Mouse (Mus musculus): ENCODE measurements around the gene Ppp1r15a. TPM values are rescaled to one million over a fixed set of nuclear protein-coding genes. Genes with fewer than 3 reads are reported as not detected.
"Not testable (repeated sequence)": the region's sequence is repeated elsewhere in the genome, so short reads cannot be mapped to it uniquely, and the experiment has no call there.

Ppp1r15a gene
- total RNA-seq, 2 experiments from 2014 or later, result 23.6 to 29.3 TPM

DNA sequence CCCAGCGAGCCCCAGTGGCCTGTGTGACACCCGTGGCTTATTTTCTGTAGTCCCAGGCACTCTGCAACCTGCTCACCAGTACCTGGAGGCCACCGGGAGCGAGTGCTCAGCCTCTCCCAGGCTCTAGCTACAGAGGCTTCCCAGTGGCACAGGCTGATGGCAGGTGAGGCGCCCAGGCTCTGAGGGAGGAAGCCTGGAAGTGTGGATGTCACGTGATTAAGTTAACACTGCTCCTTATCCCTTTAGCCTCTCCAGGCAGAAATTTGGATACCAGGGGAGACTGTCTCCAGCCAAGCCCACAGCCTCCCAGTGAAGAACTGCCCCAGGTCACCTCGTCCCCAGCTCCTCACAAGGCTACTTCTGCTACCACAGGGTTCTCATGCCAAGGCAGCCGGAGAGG, 27.5 kb upstream of the Ppp1r15a start:
- DNase-seq (ENCODE audit: low spot score in 2 of 2), result no peak

- DNase-seq (ENCODE audit: low spot score in 2 of 2), result no peak
These were observed 25.4 kb upstream of the Ppp1r15a start for GRCm38 (mm10) chr7:45551512-45551883.

- DNase-seq (ENCODE audit: low spot score in 2 of 2), result no peak
These were observed 24.9 kb upstream of the Ppp1r15a start for GRCm38 (mm10) chr7:45550821-45551511.

DNA sequence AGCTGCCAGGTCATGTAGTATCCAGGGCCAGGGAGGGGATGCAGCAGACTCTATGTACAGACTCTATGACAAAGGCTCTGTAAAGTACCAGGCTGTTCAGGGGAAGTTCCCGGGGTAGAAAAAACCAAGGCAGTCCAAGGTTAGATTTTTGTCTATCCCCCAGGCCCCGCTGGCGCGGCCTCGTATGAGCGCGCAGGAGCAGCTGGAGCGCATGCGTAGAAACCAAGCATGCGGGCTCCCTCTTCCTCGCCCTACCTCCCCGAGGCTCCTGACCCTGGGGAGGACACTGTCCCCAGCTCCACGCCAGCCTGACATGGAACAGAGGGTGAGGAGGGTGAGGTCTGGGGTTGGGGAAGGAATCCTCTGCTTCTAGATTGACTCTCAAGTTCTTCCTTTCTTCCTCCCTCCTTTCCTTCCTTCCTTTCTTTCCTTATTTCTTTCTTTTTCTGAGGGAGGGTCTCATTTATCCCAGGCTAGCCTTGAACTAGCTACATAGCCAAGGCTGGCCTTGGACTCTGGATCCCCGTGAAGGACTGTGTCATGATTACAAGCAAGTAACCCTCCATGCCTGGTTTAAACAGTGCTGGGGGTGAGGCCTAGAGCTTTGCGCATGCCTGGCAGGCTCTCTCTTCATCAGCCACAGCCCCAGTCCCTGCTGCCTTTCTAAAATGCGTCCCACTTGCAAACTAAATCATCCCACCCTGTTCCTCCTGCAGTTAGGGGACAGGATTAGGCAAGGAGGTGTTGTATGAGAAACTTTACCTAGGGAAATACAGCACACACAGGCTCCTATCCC, 23.8 kb upstream of the Ppp1r15a start:
- DNase-seq (ENCODE audit: low spot score in 2 of 2), result no peak

- no peak for DNase-seq (ENCODE audit: low spot score in 2 of 2)
These were observed 18.5 kb upstream of the Ppp1r15a start for GRCm38 (mm10) chr7:45544525-45544924.

GRCm38 (mm10) chr7:45540213-45540612, 14.1 kb upstream of the Ppp1r15a start:
- no peak for DNase-seq (ENCODE audit: low spot score in 2 of 2)

DNA sequence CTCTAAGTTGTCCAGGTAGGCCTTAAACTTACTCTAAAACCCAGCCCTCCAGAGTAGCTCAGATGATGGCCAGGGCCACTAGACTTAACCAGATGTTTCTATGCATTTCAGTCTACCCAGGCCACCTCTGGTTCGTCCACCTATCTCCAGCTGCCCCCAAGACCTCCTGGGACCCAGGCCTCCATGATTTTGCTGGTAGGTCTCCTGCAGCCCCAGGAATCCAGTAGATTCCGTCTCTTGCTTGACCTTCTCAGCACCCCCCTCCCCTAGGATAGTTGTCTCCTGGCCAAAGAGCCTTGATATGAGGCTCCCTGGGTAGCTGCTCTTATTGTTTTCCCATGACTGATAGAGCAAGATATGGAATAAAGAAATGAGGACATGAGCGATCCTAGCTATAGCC, 13.0 kb upstream of the Ppp1r15a start:
- DNase-seq (ENCODE audit: low spot score in 2 of 2), result no peak

DNA sequence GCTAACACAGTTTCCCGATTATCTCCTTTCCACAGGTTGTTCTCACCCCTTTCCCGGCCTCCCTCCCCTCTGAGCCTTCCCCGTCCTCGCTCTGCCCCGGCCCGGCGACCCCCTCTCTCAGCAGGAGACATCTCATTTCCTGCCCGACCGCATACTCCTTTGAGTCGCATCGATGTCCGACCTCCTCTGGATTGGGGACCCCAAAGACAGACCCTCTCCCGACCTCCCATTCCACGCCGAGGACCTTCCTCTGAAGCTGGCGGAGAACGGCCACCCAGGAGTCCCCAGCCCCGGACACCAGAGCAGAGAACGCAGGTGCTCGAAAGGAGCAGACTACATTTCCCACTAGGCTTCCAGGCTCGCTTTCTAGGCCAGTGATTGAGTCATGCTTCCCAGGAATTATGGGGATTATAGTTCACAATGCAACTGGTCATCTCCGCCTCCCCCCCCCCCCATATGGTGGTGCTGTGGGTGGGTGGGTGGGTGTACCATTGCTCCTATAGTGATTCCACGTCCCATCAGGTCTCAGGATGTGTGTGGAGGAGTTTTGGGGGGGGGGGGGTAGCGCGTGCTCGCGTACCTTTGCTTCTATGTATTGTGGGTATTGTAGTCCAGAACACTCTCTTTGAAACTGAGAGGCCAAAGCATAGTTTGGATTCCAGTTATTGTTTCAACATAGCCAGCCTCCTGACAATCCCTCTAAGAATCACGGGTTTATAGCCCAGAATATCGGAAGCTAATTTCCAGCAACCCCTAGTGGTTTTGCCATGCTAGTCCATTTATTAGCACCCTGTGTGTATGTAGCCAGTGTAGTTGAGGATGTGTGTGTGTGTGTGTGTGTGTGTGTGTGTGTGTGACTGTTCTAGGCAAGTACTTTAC, 12.3 kb upstream of the Ppp1r15a start:
- DNase-seq (ENCODE audit: low spot score in 2 of 2), result peak; percentile 49 to 69

DNA sequence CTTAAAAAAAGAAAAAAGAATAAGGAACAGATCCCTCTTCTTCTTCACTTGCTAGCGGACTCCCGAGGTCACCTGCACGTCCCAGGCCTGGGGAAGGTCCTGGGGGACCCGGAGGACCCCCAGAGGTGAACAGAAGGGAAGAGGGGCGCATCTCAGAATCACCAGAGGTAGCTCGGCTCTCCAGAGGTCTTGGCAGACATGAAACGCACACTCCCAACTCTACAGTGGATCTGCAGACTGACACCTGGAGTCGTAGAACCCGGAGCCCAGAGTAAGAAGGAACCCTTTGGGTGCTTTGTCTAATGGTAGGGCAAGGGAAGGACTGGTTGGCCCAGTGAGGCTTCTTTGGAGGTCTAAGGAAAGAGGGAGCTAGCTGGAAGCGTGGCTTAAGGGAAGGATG, 11.5 kb upstream of the Ppp1r15a start:
- DNase-seq (ENCODE audit: low spot score in 2 of 2), result no peak

GRCm38 (mm10) chr7:45535676-45536075, 9.6 kb upstream of the Ppp1r15a start:
- no peak for DNase-seq (ENCODE audit: low spot score in 2 of 2)

DNA sequence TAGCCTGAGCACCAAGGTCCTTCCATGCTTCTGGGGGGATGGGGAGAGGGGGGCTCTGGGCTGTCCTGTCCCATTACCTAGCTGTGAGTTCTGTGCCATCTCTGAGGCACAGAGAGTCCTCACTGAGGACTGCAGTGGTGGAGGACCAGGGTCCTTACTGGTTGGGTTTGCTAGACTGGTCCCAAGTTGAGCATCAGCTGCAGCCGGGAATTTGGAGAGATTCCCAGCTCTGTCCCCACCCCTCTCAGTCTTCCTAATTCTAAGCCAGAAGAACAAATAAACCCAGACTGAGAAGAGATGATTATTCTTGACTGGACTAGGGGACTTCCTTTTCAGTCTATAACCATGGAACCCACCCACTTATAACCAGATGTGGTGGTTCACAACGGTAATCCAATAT, 4.6 kb upstream of the Ppp1r15a start:
- no peak for DNase-seq (ENCODE audit: low spot score in 2 of 2)

DNA sequence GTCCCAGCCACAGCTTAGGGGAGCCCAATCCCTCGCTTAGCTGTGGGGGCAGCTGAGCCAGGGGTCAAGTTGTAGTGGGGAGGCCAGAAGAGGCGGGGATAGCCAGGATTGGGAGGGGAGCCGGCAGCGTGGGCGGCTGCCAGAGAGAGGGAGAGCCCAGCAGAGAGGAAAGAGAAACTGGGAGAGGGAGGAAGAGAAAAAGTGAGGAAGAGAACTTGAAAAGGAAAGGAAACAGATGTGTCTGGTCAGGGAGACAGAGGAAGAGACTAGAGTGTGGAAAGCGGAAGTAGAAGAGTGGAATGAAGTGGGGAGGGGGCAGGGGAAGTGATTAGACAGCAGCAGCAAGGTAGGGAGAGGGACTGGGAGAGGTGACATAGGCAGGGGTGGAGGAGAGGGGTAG, 3.4 kb upstream of the Ppp1r15a start:
- no peak for DNase-seq (ENCODE audit: low spot score in 2 of 2)

DNA sequence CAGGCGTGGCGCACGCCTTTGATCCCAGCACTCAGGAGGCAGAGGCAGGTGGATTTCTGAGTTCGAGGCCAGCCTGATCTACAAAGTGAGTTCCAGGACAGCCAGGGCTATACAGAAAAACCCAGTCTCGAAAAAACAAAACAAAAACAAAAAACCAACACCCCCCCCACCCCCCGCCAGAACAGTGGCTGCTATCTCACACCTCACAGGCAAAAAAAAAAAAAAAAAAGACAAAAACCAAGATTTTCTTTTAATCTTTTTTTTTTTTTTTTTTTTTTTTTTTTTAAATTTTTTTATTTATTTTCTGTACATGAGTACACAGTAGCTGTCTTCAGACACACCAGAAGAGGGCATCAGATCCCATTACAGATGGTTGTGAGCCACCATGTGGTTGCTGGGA, 1.1 kb upstream of the Ppp1r15a start:
- not testable (repeated sequence) for DNase-seq (ENCODE audit: low spot score in 2 of 2)

DNA sequence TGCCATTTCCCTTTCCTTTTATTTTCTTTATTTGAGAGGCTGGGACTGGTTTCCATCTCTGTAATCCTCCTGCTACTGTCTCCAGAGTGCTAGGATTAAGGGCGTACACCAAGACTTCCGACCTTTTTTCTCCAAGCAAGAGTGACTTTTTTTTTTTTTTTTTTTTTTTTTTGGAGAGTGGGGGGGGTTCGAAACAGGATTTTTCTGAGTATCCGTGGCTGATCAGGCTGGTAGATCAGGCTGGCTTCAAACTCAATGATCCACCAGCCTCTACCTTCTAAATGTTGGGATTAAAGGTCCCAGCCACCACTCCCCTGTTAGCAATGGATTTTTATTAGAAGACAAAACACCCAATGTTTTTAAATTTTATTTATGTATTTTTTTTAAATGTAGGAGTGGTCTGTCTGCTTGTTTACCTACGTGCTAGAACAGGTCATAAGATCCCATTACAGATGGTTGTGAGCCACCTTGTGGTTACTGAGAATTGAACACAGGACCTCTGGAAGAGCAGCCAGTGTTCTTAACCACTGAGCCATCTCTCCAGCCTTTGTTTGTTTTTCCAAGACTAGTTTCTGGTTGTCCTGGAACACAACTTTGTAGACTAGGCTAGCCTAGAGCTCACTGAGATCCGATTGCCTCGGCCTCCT, 529 bp upstream of the Ppp1r15a start:
- DNase-seq (ENCODE audit: low spot score in 2 of 2), result no peak

DNA sequence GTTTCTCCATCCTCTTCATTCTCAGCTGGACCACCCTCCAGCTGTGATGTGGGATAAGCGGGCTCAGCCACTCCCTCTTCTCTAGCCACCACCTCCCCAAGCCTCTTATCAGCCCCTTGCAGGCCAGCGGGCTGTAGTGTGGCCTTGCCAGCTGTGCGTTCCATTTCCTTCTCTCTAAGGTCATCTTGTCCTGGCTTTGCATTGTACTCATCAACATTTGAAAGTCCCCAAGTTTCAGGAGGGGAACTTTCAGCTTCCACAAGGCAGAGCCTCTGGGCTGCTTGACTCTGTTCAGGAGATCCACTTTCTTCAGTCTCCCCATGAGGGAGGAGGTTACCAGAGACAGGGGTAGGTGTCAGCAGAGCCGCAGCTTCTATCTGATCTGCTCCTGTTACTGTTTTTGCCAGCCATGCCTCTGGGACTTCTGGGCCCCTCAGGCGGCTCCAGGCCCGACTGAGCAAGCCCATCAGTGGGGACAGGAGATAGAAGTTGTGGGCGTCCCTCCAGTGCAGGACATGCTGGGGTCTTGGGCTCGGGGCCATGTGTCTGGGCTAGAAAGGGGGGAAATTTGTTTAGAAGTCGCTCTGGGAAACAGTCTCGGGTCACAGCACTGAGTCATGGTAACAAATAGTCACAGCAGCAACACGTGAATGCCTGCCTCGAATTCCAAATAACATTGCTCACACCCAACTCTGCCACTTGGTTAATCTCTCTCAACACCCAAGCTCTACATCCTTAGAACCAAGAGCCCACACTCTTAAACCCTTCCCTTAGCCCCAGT, 1.0 kb downstream of the Ppp1r15a start:
- no peak for DNase-seq (ENCODE audit: low spot score in 2 of 2)

DNA sequence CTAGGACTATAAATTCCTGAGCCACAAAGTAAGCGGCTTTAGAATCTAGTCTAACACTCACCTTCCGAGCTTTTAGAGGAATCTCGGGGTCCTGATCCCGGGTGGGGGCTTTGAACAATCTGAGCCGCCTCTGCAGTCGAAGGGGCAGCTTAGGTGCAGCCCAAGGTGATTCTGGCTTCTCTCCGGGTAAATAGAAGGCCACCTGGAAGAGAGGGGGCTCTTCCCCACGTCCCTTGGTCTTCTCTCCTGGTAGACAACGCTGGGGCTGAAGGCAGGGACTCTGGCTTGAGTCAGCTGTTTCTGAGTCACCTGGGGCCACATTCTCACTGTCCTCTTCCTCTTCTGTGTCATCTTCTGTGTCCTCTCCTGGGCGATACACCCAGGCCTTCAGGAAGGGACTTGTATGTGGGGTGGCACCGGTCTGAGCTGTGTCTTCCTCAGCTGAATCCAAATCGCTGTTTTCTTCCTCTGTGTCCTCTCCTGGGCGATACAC, 2.3 kb downstream of the Ppp1r15a start:
- no peak for DNase-seq (ENCODE audit: low spot score in 2 of 2)

DNA sequence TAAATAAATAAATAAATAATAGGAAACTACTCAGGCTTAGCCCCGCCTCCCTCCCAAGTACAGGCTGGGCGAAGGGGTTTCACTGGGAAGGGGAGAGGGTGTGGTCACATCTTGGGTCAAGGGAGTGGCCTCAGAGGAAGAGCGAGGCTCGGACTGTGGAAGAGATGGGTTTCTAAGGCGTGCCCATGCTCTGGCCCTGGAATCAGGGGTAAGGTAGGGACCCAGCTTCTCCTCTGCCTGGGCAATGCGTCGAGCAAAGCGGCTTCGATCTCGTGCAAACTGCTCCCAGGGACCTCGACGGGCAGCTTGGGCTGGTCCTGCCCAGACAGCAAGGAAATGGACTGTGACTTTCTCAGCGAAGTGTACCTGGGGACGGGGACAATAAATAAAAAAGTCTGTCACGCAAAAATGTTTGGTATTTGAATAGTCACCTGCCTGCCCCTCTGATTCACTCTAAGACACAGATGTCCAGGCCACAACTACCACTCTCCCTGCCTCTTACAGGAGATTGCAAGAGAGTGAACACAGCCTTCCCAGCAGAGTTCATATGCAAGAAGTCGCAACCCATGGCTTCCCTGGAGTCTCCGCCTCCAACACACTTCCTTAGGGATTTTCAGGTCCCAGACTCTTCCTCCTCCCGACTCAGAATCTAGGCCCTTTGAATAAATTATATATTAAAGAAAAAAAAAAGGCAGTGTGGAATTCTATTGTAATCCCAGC, 3.0 kb downstream of the Ppp1r15a start:
- no peak for DNase-seq (ENCODE audit: low spot score in 2 of 2)

DNA sequence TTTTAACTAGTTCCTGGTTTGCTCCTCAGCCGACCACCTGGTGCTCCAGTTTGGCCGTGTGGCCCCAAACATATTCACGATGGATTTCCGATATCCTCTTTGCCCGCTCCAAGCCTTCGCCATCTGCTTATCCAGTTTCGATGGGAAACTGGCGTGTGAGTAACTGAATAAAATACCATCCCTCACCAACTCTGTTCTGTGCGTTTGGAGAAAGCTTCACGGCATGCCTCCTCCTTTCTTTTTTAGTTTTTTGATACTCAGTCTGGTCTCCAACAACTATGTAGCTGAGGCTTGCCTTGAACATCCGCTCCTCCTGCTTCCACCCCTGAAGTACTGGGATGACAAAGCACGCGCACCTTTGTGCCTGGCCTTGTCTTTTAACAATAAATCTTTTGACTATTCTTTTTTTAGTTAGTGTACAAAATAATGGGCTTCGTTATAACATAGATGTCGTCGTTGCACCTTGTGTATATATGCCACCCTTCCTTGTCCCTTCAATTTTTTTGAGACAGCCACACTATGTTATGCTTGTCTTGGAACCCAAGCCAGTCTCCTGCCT, 3.8 kb downstream of the Ppp1r15a start:
- no peak for DNase-seq (ENCODE audit: low spot score in 2 of 2)

DNA sequence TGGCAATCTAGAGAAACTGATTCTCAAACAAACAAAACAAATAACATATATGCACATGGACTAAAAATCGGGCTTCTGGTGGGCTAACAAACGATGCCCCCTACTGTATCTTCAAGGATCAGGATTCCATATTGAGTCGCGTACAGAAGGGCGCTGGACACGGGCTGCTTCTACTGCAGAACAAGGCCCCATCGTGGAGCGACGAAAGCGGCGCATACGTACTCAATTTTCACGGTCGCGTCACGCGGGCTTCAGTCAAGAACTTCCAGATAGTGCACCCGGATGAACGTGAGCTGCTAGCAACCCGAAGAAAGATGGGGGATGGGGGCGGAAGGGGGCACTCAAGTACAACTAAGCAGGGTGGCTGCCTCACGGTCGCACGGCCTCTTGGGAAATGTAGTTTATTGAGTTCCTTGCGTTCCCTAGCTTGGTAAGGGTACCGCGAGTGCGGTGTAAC, 4.3 kb downstream of the Ppp1r15a start:
- DNase-seq (ENCODE audit: low spot score in 2 of 2), result peak; percentile 82 to 88
